Mouse (Mus musculus): ENCODE data around the gene Ncf4.
A peak's percentile ranks its signal among the peaks of the same experiment; 100 is the strongest.

The Ncf4 gene

GRCm38 (mm10) chr15:78244695-78245492, at the start of gene Ncf4:
Ncf4 (plus strand) TSS chr15:78244801.
- no peak for DNase-seq (ENCODE audit: low spot score)

DNA sequence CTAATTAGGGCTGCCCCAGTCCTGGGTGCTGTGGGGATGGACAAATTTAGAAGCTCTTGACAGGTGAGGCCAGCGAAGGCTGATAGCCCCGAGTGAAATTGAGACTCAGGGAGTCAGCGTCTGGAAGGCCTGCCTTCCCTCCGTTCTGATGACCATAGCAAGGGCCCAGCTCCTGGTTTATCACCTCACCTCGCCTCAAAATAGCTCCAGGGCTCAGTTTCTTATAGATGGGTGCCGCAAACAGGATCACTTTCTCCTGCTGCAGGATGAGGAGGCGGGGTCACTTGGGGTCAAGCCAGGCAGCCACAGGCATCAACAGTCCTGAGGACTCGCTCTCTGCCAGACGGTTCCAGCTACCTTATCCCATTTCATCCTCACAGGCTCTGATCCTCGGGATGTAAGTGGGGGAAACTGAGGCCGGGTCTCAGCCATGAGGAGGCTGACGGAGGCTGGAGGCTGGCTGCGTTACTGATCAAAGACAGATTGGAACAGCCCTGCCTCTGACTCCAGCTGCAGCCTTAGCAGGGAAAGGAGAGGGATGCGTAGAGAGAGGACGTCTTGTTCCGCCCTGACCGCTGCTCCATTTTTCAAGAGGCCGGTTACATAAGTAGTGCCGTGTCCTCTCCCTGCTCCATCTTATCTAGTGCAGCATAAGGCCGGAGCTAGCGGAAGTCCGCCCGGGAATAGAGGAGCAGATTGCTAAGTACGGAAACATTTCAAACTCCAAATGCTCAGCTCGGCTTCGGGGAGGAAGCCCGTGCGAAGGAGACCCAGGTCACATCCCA, 49.3 kb upstream of the Ncf4 start:
- DNase-seq (ENCODE audit: low spot score), result no peak

DNA sequence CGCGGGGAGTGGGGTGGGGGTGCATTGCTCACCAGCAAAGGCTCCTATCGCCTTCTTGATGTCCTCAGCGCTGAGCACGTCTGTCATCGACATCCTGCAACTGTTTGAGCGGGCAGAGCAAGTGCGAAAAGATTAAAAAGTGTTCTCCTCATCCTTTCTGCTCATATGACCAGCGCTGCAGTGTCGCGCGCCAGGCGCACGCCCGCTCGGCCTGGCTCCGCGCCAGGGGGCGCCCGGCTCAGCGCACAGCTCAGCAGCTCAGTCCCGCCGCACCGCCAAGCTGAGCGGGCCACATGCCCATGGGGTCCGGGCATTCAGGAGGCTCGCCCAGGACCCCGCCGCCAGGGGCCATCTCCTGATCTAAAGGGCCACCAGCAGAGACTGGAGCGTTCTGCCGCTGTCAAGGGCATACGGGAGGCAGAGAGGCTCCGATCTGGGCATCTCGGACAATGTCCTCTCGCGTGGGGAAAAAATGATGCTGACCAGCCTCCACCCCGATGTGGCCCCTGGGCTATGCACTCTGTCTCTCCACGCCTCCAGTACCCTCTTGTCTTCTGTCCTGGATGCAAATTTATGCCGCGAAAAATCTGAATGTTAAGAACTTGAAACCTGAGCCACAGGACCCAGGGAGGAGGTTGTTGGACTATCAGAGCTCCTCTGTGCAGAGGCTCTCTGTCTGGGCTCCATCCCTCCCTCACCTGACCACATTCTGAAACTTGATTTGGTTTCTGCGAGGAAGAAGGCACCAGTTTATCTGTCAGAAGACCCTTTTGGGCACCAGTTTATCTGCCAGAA, 40.4 kb upstream of the Ncf4 start:
- no peak for DNase-seq (ENCODE audit: low spot score)

- no peak for DNase-seq (ENCODE audit: low spot score)
These were observed 39.4 kb upstream of the Ncf4 start for GRCm38 (mm10) chr15:78205192-78205591.

DNA sequence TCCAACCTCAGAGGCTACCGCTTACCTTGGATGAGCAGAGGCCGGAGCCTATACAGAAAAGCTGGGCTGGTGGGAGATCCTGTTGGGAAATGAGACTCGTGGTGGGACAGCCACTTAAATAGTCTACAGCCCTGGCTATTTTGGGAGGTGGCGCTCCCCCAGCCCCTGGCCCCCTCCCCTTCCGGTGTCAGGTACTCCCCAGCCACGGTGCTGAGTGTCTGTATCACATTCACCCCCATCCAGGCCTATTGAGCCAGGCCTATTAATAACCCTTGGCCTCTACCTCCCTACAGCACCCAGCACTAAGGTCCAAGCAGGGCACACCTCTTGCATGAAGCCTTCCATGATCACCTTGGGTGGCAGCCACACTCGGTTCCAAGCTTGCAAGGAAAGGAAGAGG, 38.3 kb upstream of the Ncf4 start, which contains the start of gene Pvalb:
Gene Pvalb (minus strand): TSS at position 89 of the 400 bp plus-strand sequence.
- DNase-seq (ENCODE audit: low spot score), result no peak

- no peak for DNase-seq (ENCODE audit: low spot score)
These were observed 34.4 kb upstream of the Ncf4 start for GRCm38 (mm10) chr15:78210203-78210602.

DNA sequence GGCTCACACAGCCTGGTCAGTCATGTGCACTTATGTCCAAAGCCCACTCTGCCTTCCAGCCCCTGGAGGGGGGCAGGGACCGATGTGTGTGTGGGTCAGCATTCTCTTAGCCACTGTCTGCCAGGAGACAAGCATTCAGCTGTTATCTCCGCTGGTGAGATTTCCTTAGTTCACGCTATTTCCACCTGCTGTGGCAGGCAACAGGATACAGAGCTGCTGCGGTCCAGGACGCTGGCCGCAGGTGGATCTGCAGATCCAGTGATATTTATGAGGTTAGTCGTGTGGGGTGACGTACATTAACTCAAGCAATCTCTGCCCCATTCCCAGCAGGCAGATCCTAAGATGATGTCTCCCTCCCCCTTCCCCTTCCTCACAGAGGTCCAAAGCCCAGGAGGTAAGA, 33.2 kb upstream of the Ncf4 start:
- no peak for DNase-seq (ENCODE audit: low spot score)

DNA sequence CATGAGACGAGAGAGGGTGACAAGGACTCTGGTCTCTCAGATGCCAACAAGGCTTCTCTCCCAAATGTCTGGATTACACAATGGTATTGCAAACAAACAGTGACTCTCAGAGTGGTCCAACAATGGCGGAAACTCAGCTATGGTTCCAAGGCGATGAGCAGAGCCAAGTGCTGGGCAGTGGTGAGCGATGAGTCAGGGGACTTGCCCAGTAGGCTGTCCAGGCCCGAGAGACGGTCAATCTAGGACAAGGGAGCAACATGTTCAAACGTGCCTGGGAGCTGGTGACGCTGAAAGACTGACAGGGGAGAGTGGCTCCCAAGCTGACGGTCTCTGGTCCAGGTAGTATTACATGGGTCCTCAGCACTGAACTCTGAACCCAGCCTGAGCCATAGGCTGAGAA, 29.3 kb upstream of the Ncf4 start:
- no peak for DNase-seq (ENCODE audit: low spot score)

- DNase-seq (ENCODE audit: low spot score), result no peak
These were observed 16.8 kb upstream of the Ncf4 start for GRCm38 (mm10) chr15:78227816-78228215.

- DNase-seq (ENCODE audit: low spot score), result no peak
These were observed 13.0 kb upstream of the Ncf4 start for GRCm38 (mm10) chr15:78231346-78232331.

DNA sequence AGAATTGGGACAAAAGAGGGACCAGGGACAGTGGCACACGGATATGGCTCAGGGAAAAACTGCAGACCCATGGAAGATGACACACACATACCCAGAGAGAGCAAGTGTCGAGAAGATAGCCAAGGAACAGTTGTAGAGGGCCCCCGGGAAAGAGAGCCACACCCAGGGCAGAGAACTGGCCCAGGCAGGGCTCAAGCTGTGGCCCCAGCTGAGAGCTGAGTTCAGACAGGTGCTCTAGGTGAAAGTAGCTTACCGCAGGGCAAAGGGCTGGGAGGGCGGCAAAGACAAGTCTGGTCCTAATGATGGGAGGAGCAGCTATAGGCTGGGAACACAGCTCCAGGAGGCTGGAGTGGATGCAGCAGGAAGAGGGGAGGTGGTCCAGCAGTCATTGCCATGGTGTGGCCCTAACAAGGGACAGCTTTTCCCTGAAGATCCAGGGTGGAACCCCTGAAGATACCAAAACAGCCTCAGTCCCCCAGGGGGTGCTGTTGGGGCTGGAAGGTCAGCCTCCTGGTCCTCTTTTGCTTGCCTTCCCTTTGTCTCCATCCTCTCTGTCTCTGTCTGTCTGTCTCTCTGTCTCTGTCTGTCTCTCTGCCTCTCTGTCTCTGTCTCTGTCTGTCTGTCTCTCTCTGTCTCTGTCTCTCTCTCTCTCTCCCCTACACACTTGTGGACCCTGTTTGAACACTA, 9.6 kb upstream of the Ncf4 start:
- DNase-seq (ENCODE audit: low spot score), result no peak

DNA sequence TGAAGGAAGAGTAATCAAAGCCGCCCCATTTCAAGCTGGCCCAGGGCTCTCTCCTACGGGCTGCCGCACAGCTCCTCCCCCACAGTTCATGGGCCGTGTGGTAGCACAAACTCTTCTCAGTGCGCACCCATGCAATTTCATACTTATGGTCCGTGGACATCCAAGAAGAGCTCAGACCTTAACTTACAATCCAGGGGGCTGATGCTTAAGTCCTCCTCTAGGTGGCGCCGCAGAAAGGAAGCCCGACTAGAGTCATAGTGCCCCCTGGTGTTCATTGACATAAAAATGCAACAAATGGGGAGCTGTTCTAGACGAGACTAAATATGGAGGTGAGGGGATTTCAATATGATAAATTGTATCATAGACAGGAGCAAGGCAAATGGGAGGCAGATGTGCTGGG, 5.1 kb upstream of the Ncf4 start:
- peak; percentile 75 for DNase-seq (ENCODE audit: low spot score)

DNA sequence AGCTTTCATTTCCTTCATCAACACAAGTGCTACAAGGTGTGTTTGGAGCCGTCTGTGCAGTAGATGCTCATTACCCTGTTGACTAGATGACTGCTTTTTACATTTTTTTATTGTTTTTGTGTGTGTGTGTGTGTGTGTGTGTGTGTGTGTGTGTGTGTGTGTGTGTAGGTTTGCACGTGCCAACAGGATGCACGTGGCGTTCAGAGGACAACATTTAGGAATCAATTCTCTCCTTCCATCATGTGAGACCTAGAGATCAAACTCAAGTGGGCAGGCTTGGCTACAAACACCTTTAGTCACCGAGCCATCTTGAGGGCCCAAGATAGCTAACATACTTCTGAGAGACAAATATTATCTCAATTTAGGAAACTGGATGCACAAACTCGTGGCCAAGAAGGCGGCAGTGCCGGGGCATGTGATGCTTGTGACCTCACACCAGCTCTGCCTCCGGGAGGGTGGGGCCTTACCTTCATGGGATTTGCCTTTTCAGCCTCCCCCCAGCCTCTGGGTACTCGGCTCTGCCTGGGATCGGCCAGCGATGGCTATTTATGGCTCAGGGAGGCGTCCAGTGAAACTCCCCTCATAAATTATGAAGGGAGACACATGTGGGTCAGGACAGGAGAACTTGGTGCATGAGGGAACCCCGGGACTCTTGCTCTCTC, 4.5 kb upstream of the Ncf4 start:
- DNase-seq (ENCODE audit: low spot score), result no peak

DNA sequence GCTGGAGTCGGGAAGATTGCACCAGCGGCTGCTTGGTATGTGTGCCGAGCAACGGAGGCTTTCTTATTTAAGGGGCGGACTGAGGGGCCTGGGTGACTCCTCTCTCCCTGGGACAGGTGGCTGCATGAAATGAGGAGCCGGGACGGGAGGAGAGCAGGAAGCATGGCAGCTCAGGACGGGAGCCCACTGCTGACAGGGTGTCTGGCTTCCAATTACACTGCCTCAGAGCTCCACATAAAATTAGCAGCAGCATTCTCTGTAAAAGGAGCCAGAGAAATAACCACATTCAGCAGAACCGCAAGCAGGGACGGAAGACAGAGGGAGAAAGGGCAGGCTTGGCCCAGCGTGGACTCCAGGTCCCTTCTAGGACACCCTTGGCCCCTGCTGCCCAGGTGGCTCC, 3.3 kb upstream of the Ncf4 start:
- no peak for DNase-seq (ENCODE audit: low spot score)

DNA sequence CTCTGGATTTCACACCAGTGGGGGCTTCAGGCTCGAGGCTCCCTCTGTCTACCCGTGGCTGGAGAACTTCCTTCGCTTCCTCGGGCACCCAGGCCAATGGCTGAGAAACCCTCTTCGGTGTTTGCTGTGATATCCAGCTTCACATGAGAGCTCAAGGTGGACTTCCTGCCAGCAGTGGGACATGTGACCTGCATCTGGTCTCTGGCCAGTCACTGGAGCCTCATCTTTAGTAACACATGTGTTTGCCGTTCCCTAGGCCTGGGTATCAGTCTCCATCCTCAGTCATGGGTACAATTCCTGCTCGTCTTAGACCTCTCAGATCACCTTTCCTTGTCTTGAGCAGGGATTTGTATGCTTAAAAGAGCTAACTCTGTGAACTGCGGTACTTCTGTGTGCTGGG, 1.5 kb upstream of the Ncf4 start:
- DNase-seq (ENCODE audit: low spot score), result no peak

DNA sequence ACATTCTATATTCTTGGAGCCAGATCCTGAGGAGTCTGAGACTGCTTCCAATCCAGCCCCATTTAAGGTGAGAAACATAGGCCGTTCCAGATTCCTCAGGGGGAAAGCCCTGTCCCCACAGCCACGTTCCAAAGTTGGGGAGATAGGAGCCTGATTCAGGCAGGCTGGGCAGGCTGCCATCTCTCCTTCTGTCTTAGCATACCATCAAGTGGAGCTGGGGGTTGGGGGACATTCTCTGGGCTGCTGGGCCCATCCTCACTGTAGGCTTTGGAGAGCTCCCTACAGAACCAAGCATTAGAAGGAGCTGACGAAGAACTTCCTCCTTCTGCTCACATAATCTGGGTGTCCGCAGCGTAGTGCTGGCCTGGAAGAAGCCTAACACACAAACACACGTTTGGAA, 827 bp upstream of the Ncf4 start:
- no peak for DNase-seq (ENCODE audit: low spot score)

GRCm38 (mm10) chr15:78246143-78247116, 1.8 kb downstream of the Ncf4 start:
- no peak for DNase-seq (ENCODE audit: low spot score)

- DNase-seq (ENCODE audit: low spot score), result no peak
These were observed 3.1 kb downstream of the Ncf4 start for GRCm38 (mm10) chr15:78247659-78248058.

DNA sequence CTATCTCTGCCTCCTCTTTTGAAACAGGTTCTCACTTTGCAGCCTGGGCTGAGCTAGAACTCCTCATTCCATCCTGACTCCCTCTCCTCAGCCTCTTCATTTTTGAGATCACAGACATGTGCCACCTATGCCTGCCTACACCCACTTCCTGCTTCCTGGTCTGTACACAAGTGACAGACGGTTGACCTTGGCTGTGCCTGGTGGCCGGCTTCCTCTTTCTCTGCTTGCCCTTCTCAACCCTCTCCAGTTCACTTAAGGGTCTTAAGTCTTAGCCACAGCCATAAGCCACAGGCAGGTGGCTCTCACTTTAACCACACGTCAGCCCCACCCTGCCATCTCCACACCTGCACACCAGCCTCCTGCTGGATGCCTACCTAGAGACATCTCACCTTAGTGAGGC, 3.8 kb downstream of the Ncf4 start:
- DNase-seq (ENCODE audit: low spot score), result no peak

All from c-Kit-positive CD71-positive TER-119-positive erythroid progenitor cells, embryonic 14.5 days (primary cell).